Mouse (Mus musculus): ENCODE measurements around the gene Gm49661. TPM values are rescaled to one million over a fixed set of nuclear protein-coding genes. Genes with fewer than 3 reads are reported as not detected.

Gm49661 gene
- total and polyA plus RNA-seq, 3 experiments = 3.1 TPM; not detected in 2

DNA sequence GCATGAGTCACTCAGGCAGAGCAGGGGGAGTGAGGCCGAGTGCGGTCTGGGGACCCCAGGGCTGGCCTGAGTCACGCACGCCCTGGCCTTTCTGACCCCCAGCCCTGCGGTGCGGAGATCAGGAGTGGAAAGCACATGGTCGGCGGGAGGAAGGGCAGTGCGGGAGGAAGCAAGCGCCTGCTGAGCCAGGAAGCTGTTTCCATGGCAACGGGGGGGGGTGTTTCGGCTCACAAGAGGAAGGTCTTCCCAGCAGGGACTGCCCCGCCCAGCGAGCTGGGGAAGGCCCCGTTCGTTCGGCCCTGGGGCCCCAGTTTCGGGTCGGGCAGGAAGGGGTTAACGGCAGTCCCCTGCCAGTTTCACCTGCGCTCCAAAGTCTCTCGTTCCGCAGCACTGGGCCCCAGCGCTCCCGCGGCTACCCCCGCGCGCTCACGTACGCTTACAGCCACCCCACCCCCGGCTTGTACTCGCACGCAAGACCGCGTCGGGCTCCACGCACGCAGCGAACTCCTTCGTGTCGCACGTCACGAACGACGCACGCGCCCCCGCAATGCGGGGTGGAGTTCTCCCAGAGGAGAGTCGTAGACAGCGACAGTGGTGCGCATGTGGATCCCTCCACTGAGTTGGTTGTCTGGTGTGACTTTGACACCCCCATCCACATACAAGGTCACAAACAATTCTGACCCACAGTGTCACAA is 16.6 kb upstream of the Gm49661 start (continued):
- TF ChIP-seq PAX5 (IDR thresholded peaks at IDR 0.05; ENCODE audit: low read length) = no peak
- no peak for TF ChIP-seq GABPA (IDR thresholded peaks at IDR 0.05; ENCODE audit: insufficient replicate concordance, low read depth, low read length)
- peak; percentile 97 for TF ChIP-seq TCF12 (IDR thresholded peaks at IDR 0.05; ENCODE audit: low read depth, low read length)
- TF ChIP-seq KAT2A (IDR thresholded peaks at IDR 0.05; ENCODE audit: insufficient replicate concordance, low read length) = no peak
- TF ChIP-seq SMC3 (IDR thresholded peaks at IDR 0.05; ENCODE audit: low read depth, low read length) = no peak
- peak; percentile 43 for TF ChIP-seq NELFE (IDR thresholded peaks at IDR 0.05; ENCODE audit: low read depth, low read length)
- TF ChIP-seq RAD21 (IDR thresholded peaks at IDR 0.05; ENCODE audit: low read depth, low read length) = no peak
- TF ChIP-seq MAZ (IDR thresholded peaks at IDR 0.05; ENCODE audit: low read depth, low read length) = peak; percentile 99
- TF ChIP-seq ZNF384 (IDR thresholded peaks at IDR 0.05; ENCODE audit: low read depth, low read length) = no peak
- TF ChIP-seq E2F4 (IDR thresholded peaks at IDR 0.05; ENCODE audit: insufficient replicate concordance, low read depth, low read length) = no peak

DNA sequence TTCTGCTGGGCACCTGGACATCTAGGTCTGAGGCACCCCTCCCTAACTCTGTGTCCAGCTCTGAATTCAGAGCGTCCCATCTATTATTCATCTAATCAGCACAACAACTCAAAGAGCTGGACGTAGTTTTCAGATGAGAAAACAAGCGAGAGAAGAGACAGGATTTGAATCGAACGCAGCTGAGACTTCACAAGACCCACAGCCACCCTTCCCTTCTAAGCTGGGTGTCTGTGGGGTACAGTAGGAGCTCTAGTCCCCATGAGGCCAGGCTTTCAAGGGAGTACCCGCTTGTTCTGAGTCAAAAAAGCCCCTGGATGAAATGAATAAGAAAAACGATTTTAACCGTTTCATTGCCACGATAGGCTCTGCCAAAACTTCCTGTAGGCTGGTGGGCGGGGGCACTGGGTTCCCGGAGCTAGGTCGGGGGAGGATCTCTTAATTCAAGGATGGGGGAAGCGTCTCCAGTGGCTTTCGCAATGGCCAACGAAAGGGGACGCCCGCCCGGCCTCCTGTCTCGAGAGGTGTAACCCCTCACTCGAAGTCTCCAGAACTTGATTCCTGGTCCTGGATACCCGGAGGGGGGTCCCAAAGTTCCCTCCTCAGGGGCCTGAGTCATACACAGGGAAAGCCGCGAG is 15.9 kb upstream of the Gm49661 start:
- Histone ChIP-seq H3K36me3 (replicated peaks in 1 of 2; ENCODE audit: control insufficient read depth in 1 of 2, insufficient read depth in 1 of 2, low read length in 1 of 2) (no peaks in the 10 kb centered on the region), H3K9ac (ENCODE audit: insufficient read depth, low read depth) (peak overlapping the region; percentile 89), H3K4me1 (ENCODE audit: control insufficient read depth in 1 of 2, insufficient read depth in 2 of 2) (peaks cover 45 to 68% of the 10 kb centered on the region in 2 experiments), H3K27me3 (replicated peaks) (no peaks in the 10 kb centered on the region), H3K4me2 (ENCODE audit: insufficient read depth, low read depth, poor library complexity, severe bottlenecking) (peak overlapping the region; percentile 90), H3K27ac (ENCODE audit: insufficient read depth, low read depth) (peak overlapping the region; percentile 94), H3K4me3 (replicated peaks in 1 of 3; ENCODE audit: low read depth in 2 of 3, low read length in 2 of 3, poor library complexity in 1 of 3) (peak overlapping the region; percentile 44 to 64 (median 56)), H3K79me2 (replicated peaks; ENCODE audit: control insufficient read depth, extremely low read depth, insufficient read depth, poor library complexity, severe bottlenecking) (no peaks in the 10 kb centered on the region), H3K9me3 (replicated peaks; ENCODE audit: low read length) (no peaks in the 10 kb centered on the region)
- dilution Hi-C loops (cut with MboI; ENCODE audit: extremely low pct_ligation_motif_present, extremely low pct_unique_long_range_greater_than_20kb, low sequenced_read_pairs) (no loop called here), in situ Hi-C loops (cut with MboI; ENCODE audit: low pct_ligation_motif_present, low pct_unique_long_range_greater_than_20kb, low sequenced_read_pairs) (no loop called here)
- DNase-seq (ENCODE audit: extremely low read depth) = peak; percentile 81
- TF ChIP-seq ZKSCAN1 (IDR thresholded peaks at IDR 0.05; ENCODE audit: borderline replicate concordance, low read depth, low read length) (no peak), JUN (IDR thresholded peaks at IDR 0.05; ENCODE audit: insufficient read depth, low read depth, low read length) (no peak), RCOR1 (conservative IDR thresholded peaks at IDR 0.05; ENCODE audit: low read depth, low read length) (no peak), POLR2A (IDR thresholded peaks at IDR 0.05; ENCODE audit: low read depth, low read length) (peak; percentile 51), CHD1 (IDR thresholded peaks at IDR 0.05; ENCODE audit: low read depth, low read length) (peak; percentile 67), IRF4 (IDR thresholded peaks at IDR 0.05; ENCODE audit: low read depth, low read length) (no peak; the same call in 1 of the 2 replicates), RAD21 (IDR thresholded peaks at IDR 0.05; ENCODE audit: low read depth, low read length) (no peak), HCFC1 (IDR thresholded peaks at IDR 0.05; ENCODE audit: low read depth, low read length) (no peak), SMC3 (IDR thresholded peaks at IDR 0.05; ENCODE audit: low read depth, low read length) (no peak), CHD2 (IDR thresholded peaks at IDR 0.05; ENCODE audit: low read length) (no peak), ELF1 (IDR thresholded peaks at IDR 0.05; ENCODE audit: low read depth, low read length) (no peak), MAZ (IDR thresholded peaks at IDR 0.05; ENCODE audit: low read depth, low read length) (peak; percentile 1; the same call in 1 of the 2 replicates), UBTF (IDR thresholded peaks at IDR 0.05; ENCODE audit: low read depth, low read length) (no peak), MXI1 (IDR thresholded peaks at IDR 0.05; ENCODE audit: low read depth, low read length) (no peak), USF1 (IDR thresholded peaks at IDR 0.05; ENCODE audit: low read depth, low read length) (no peak), GABPA (IDR thresholded peaks at IDR 0.05; ENCODE audit: insufficient replicate concordance, low read depth, low read length) (no peak), TBP (conservative IDR thresholded peaks at IDR 0.05; ENCODE audit: low read depth, low read length) (peak; percentile 71; the same call in 1 of the 2 replicates), POLR2AphosphoS2 (IDR thresholded peaks at IDR 0.05; ENCODE audit: low read depth, low read length) (no peak; the same call in 1 of the 2 replicates), ZC3H11A (IDR thresholded peaks at IDR 0.05; ENCODE audit: low read depth, low read length) (no peak), NRF1 (IDR thresholded peaks at IDR 0.05; ENCODE audit: low read depth, low read length) (peak; percentile 22; the same call in 1 of the 2 replicates), ZMIZ1 (IDR thresholded peaks at IDR 0.05; ENCODE audit: low read depth, low read length) (no peak; the same call in 1 of the 2 replicates), NELFE (IDR thresholded peaks at IDR 0.05; ENCODE audit: low read depth, low read length) (no peak; the same call in 1 of the 2 replicates), JUND (conservative IDR thresholded peaks at IDR 0.05; ENCODE audit: low read depth, low read length) (no peak), ETS1 (conservative IDR thresholded peaks at IDR 0.05; ENCODE audit: low read depth, low read length) (no peak), USF2 (conservative IDR thresholded peaks at IDR 0.05; ENCODE audit: low read depth, low read length) (no peak), EP300 (IDR thresholded peaks at IDR 0.05; ENCODE audit: low read length) (peak; percentile 39; the same call in 1 of the 2 replicates), ZNF384 (IDR thresholded peaks at IDR 0.05; ENCODE audit: low read depth, low read length) (no peak), MAFK (IDR thresholded peaks at IDR 0.05; ENCODE audit: insufficient replicate concordance, low read length) (no peak)
